Mouse (Mus musculus) liver, adult 2 months (tissue): ENCODE measurements around the gene 1500015O10Rik. TPM values are rescaled to one million over a fixed set of nuclear protein-coding genes. Genes with fewer than 3 reads are reported as not detected.

Source experiments
- DNase-seq: peaks from one replicate; pipeline ENCODE4 v3.0.0-alpha.2; 2011; ENCODE audit warnings: low read depth, low spot score; ENCODE audit errors: extremely low read depth
- H3K27ac ChIP-seq: fragments of 200-500 bp; replicated peaks from 2 replicates; pipeline ENCODE4 v1.5.1; 2012; ENCODE audit warnings: low read depth, mild to moderate bottlenecking, control low read depth, inconsistent platforms, low read length; ENCODE audit not compliant: insufficient read depth
- H3K27me3 ChIP-seq: fragments of 200-500 bp; 2 replicates; pipeline ENCODE4 v1.6.1; 2012; ENCODE audit warnings: mild to moderate bottlenecking, moderate library complexity, low read length, inconsistent platforms; ENCODE audit not compliant: control insufficient read depth, insufficient read depth
- H3K36me3 ChIP-seq: fragments of 200-500 bp; 2 replicates; pipeline ENCODE4 v1.6.1; 2012; ENCODE audit warnings: low read length, inconsistent platforms; ENCODE audit not compliant: control insufficient read depth, insufficient read depth
- H3K4me1 ChIP-seq: fragments of 200-500 bp; 2 replicates; pipeline ENCODE4 v1.6.1; 2011; ENCODE audit warnings: low read length; ENCODE audit not compliant: control insufficient read depth, insufficient read depth
- H3K4me3 ChIP-seq: fragments of 200-500 bp; 2 replicates; pipeline ENCODE4 v1.5.1; 2011; ENCODE audit warnings: low read depth, mild to moderate bottlenecking, control low read depth, low read length, moderate library complexity; ENCODE audit not compliant: insufficient read depth
- H3K79me2 ChIP-seq: fragments of 200-500 bp; 2 replicates; pipeline ENCODE4 v1.6.1; 2012; ENCODE audit warnings: inconsistent platforms, mild to moderate bottlenecking, low read length, moderate library complexity; ENCODE audit not compliant: control insufficient read depth, insufficient read depth
- H3K9ac ChIP-seq: fragments of 200-500 bp; 2 replicates; pipeline ENCODE4 v1.6.1; 2012; ENCODE audit warnings: low read depth, mild to moderate bottlenecking, control low read depth, inconsistent platforms, low read length
- CTCF ChIP-seq: fragments of 200-500 bp; IDR thresholded peaks from 2 replicates; pipeline ENCODE4 v1.5.1; 2011; ENCODE audit warnings: low read depth, low read length, control low read depth
- POLR2A ChIP-seq: fragments of 200-500 bp; IDR thresholded peaks from 2 replicates; pipeline ENCODE4 v1.6.1; 2011; ENCODE audit warnings: low read length, control low read depth; ENCODE audit not compliant: insufficient read depth; ENCODE audit errors: extremely low read depth
- WGBS: fragments of 180-500 bp; shearing (Covaris S2); methylation state at CpG from one replicate; pipeline ENCODE4 v1.1.7; 2018; 5-methylcytosine and 5-hydroxymethylcytosine counted together
- polyA plus RNA-seq: library from polyadenylated mRNA; depleted of rRNA; stranded (reverse); fragments of >200 nt; gene quantifications from 2 replicates; pipeline ENCODE4 v1.2.3, GENCODE M21; 2012
- total RNA-seq: library from RNA; depleted of rRNA; stranded (reverse); fragments of >200 nt; gene quantifications from 2 replicates; pipeline ENCODE4 v1.2.3, GENCODE M21; 2014

Gene 1500015O10Rik
- total and polyA plus RNA-seq, 2 experiments: not detected

DNA sequence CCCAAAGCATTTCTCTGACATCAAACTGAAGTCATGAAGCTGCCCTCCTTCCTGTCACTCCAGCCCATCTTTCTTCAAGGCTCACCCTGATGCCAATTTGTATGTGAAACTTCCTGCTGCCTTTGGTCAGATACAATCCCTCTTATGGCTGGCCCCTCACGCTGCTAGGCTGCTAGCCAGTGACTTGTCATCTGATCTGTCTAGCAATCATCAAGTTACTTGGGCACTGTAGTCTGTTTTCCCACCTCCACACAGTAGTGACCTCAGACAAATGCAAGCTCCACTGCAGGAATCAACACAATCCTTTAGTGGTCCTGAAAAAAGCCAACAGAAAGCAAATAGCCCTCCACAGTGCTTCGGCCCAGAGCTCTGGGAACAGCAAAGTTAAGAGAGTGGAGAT is 50.8 kb downstream of the 1500015O10Rik start:
- WGBS: 89% methylated on average over 2 of the region's 2 CpGs
- no peak for DNase-seq
- H3K27ac ChIP-seq: no peak overlapping the region
- H3K4me1 ChIP-seq: no peaks in the 10 kb centered on the region
- H3K27me3 ChIP-seq: no peaks in the 10 kb centered on the region
- H3K9ac ChIP-seq: no peak overlapping the region
- no peak overlapping the region for H3K4me3 ChIP-seq
- H3K79me2 ChIP-seq: no peaks in the 10 kb centered on the region
- H3K36me3 ChIP-seq: peaks cover 9% of the 10 kb centered on the region
- TF ChIP-seq POLR2A (no peak), CTCF (no peak)

- Histone ChIP-seq H3K4me3 (no peak overlapping the region), H3K9ac (no peak overlapping the region), H3K27me3 (no peaks in the 10 kb centered on the region), H3K4me1 (no peaks in the 10 kb centered on the region), H3K79me2 (no peaks in the 10 kb centered on the region), H3K36me3 (peaks cover 9% of the 10 kb centered on the region), H3K27ac (no peak overlapping the region)
- no peak for DNase-seq
- TF ChIP-seq POLR2A (no peak), CTCF (no peak)
- 89% methylated on average over 3 of the region's 3 CpGs for WGBS
These were observed 51.3 kb downstream of the 1500015O10Rik start for GRCm38 (mm10) chr1:43781672-43782071.

GRCm38 (mm10) chr1:43782680-43783079 is 52.3 kb downstream of the 1500015O10Rik start:
- Histone ChIP-seq H3K4me3 (no peak overlapping the region), H3K4me1 (no peaks in the 10 kb centered on the region), H3K79me2 (no peaks in the 10 kb centered on the region), H3K27me3 (no peaks in the 10 kb centered on the region), H3K27ac (no peak overlapping the region), H3K36me3 (peaks cover 7% of the 10 kb centered on the region), H3K9ac (no peak overlapping the region)
- no peak for TF ChIP-seq POLR2A
- TF ChIP-seq CTCF: no peak
- WGBS: 96% methylated on average over 3 of the region's 3 CpGs
- DNase-seq: no peak

GRCm38 (mm10) chr1:43783186-43783585 is 52.8 kb downstream of the 1500015O10Rik start:
- H3K27ac ChIP-seq: no peak overlapping the region
- peaks cover 7% of the 10 kb centered on the region for H3K36me3 ChIP-seq
- TF ChIP-seq POLR2A: no peak
- TF ChIP-seq CTCF: no peak
- no peak for DNase-seq
- H3K79me2 ChIP-seq: no peaks in the 10 kb centered on the region
- no peak overlapping the region for H3K4me3 ChIP-seq
- H3K9ac ChIP-seq: no peak overlapping the region
- 100% methylated on average over 3 of the region's 3 CpGs for WGBS
- H3K27me3 ChIP-seq: no peaks in the 10 kb centered on the region
- H3K4me1 ChIP-seq: no peaks in the 10 kb centered on the region

GRCm38 (mm10) chr1:43785316-43785715 is 54.9 kb downstream of the 1500015O10Rik start:
- 81% methylated on average over 5 of the region's 5 CpGs for WGBS

GRCm38 (mm10) chr1:43786711-43787110 is 56.3 kb downstream of the 1500015O10Rik start:
- Histone ChIP-seq H3K36me3 (peaks cover 3% of the 10 kb centered on the region; the same call in 1 of the 2 replicates), H3K4me3 (no peak overlapping the region), H3K9ac (no peak overlapping the region), H3K27me3 (no peaks in the 10 kb centered on the region), H3K79me2 (no peaks in the 10 kb centered on the region), H3K4me1 (no peaks in the 10 kb centered on the region), H3K27ac (no peak overlapping the region)
- WGBS: 95% methylated on average over 5 of the region's 5 CpGs
- DNase-seq: no peak
- no peak for TF ChIP-seq CTCF

More at GRCm38 (mm10) chr1:43785316-43785715, 54.9 kb downstream of the 1500015O10Rik start:
- Histone ChIP-seq H3K4me3 (no peak overlapping the region), H3K9ac (no peak overlapping the region), H3K27ac (no peak overlapping the region), H3K27me3 (no peaks in the 10 kb centered on the region), H3K79me2 (no peaks in the 10 kb centered on the region), H3K4me1 (no peaks in the 10 kb centered on the region), H3K36me3 (peaks cover 3% of the 10 kb centered on the region; the same call in 1 of the 2 replicates)
- no peak for TF ChIP-seq POLR2A
- no peak for TF ChIP-seq CTCF
- no peak for DNase-seq
